Mouse (Mus musculus): ENCODE measurements at regions not wholly inside any gene's neighbourhood (a gene's known extent, or its start where the extent isn't known, plus 50 kb on each side); places are given as distances from the start of the nearest gene placed in this dataset.
A peak's percentile ranks its signal among the peaks of the same experiment; 100 is the strongest.

GRCm38 (mm10) chr2:137808401-137809230 lies 447.7 kb upstream of the Btbd3 start:
- DNase-seq = peak; percentile 23

GRCm38 (mm10) chr2:137807594-137808295 lies 448.6 kb upstream of the Btbd3 start:
- no peak for DNase-seq

DNA sequence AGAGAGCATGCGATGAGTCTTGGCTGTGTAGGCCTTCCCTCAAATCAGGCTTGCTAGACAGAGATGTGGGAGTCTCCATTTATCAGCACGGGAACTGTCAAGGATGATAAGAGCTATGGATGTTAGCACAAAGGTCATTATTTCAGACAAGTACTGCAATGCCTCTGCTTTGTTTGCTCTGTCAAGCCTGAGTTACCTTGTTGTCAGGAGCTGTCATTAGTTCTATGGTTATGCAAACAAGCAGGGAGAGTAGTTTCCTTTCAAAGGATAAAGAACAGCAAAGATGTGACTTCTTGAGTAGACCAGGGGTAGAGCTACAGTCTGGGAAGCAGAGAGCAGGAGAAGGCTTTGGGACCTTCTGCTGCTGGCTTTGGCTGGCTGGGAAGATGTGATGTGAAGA lies 461.5 kb upstream of the Btbd3 start:
- no peak for DNase-seq

GRCm38 (mm10) chr2:137784091-137784490 lies 472.3 kb upstream of the Btbd3 start:
- no peak for DNase-seq

DNA sequence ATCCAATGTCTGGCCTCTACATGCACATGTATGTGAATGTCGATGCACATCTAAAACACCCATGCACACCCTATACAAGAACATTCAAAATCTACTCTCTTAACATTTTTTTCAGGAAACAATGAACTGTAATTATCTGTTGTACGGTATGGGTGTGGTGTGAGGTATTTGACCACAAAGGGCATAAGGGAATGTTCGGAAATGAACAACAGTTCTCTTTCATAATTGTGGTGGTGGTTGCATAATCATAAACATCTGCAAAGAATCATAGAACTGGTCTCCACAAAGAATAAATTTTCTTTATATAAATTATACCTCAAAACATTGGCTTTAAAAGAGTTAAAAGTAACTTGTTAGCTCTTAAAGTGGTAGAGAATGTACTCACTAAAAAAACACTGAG lies 478.9 kb upstream of the Btbd3 start:
- no peak for DNase-seq

GRCm38 (mm10) chr2:137764785-137765184 lies 491.6 kb upstream of the Btbd3 start:
- no peak for DNase-seq

- DNase-seq = no peak
Observed at GRCm38 (mm10) chr2:137759455-137759854, 496.9 kb upstream of the Btbd3 start.

GRCm38 (mm10) chr2:137758389-137758788 lies 498.0 kb upstream of the Btbd3 start:
- DNase-seq = no peak

- DNase-seq = no peak
Observed at GRCm38 (mm10) chr2:137757231-137758212, 498.8 kb upstream of the Btbd3 start.

- DNase-seq = no peak
Observed at GRCm38 (mm10) chr2:137756220-137756619, 500.1 kb upstream of the Btbd3 start.

GRCm38 (mm10) chr2:137754481-137754880 lies 501.9 kb upstream of the Btbd3 start:
- no peak for DNase-seq

DNA sequence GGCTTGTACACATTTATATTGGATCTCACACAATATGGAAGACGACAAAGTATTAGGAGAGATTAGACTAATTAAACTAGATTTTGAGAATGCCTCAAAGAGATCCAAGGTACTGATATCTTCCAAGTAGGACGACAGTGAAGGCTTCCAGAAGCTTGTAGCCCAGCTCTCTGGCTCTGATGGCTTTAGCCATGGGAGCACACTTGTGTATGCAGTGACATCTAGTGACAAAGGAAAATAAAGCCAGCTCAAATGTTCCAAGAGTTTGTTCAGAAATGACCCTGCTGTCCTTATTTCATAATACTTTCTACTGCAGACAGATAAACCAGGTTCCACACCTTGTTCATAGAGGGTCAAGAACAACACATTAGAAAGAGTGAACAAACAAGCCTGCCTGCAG lies 524.0 kb upstream of the Btbd3 start:
- DNase-seq = no peak

GRCm38 (mm10) chr2:137730472-137730931 lies 525.9 kb upstream of the Btbd3 start:
- DNase-seq = no peak

DNA sequence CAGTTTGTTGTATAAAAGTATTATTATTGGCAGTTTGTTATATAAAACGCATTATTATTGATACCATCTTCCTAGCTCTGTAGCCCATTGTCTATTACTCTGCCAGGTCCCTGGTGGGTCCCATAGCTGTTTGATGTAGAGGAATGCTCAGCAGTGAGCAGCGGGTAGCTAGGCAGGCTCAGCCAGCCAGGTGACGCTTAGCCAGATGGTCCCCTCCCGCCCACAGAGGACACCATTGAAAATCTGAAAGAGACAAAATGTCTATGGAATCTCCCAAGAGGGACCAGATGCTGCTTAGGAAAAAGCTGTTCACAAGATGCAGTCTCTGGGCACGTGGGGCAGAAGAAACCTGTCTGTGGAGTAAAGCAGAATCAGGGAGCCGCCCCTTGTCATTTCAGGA lies 526.5 kb upstream of the Btbd3 start:
- no peak for DNase-seq

- no peak for DNase-seq
Observed at GRCm38 (mm10) chr2:137729207-137729606, 527.2 kb upstream of the Btbd3 start.

- no peak for DNase-seq
Observed at GRCm38 (mm10) chr2:137723651-137724050, 532.7 kb upstream of the Btbd3 start.

DNA sequence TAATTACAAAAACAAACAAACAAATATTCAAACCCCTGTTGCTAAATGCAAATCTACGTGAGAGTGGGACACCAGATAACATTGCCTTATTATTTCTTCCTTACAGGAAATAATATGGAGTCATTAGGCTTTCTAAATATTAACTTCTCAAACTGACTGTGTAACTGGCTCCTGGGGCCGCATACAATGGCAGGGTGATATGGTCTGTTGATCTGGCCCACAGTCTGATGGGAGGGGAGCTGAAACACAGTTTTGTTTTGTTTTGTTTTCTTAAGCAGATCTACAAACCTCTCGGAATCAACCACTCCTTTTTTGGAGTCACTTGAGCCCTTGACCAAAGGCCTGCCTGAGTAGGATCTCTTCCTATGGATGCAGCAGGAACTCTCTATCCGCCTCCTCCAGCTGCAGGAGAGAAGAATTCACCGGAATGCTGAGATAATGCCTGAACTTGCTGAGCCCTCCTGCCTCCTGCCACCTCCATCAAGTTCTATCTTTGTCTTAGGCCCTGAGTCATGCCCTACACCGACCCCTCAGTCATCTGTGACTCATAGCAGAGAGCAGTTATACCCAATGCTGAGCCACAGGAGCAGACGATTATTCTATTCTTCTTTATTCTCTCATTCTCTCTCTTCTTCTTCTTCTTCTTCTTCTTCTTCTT lies 534.5 kb upstream of the Btbd3 start:
- no peak for DNase-seq

GRCm38 (mm10) chr2:137715891-137716290 lies 540.5 kb upstream of the Btbd3 start:
- DNase-seq = no peak

DNA sequence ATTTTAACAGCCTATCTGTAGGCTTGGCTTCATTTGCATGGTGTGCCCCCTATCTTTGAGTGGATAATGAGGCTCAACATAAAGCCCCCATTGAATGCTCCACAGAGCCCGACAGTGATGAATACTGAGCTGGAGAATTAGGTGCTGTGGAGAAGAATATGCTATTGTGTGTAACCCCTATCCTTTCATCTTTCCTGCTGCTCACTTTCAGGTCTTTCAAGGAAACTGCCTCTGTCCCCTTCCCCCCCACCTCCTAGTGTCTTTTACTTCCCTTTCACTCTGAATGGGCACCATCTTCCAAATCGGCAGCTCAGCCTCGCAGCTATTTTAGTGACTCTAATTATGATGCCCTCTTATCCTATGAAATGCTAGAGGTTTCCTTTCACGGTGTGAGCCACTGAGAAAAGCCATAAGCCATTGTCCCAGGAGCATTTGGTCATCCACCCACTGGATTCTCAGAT lies 549.8 kb upstream of the Btbd3 start:
- no peak for DNase-seq

DNA sequence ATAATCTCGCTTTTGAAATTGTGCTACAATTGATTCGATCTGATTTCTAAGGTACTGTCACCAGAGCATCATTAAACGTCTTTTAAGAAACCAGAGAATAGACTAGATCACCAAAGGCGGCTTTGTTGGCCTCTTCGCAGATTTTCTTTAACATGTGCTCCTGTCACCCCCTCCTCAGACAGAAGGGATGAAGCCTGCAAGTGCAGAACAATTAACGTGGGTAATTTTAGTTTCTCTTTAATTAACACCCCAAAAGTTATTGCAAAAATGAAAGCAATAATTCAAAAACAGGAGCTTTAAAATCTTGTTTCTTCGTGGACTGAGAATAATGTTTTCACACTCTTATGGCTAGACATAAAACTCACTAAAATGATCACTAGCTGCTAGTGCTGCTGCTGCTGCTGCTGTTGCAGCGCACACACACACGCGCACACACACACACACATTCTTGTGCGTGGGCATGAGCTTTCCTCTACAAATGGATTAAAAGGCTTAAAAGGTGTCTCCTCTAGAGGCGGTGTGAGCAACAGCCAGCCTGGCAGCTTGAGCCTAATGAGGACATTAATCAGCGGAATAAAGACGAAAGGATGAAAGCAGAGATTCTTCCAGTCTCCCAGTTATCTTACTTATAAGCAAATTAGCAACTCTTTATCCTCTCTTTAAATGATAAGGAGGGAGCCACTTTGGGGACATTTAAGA lies 550.5 kb upstream of the Btbd3 start:
- DNase-seq = peak; percentile 21

GRCm38 (mm10) chr2:137704948-137705723 lies 551.2 kb upstream of the Btbd3 start:
- no peak for DNase-seq

All from right cerebral cortex, postnatal 4 days (tissue).